Mouse (Mus musculus): ENCODE measurements around the gene Dst.

Dst gene

DNA sequence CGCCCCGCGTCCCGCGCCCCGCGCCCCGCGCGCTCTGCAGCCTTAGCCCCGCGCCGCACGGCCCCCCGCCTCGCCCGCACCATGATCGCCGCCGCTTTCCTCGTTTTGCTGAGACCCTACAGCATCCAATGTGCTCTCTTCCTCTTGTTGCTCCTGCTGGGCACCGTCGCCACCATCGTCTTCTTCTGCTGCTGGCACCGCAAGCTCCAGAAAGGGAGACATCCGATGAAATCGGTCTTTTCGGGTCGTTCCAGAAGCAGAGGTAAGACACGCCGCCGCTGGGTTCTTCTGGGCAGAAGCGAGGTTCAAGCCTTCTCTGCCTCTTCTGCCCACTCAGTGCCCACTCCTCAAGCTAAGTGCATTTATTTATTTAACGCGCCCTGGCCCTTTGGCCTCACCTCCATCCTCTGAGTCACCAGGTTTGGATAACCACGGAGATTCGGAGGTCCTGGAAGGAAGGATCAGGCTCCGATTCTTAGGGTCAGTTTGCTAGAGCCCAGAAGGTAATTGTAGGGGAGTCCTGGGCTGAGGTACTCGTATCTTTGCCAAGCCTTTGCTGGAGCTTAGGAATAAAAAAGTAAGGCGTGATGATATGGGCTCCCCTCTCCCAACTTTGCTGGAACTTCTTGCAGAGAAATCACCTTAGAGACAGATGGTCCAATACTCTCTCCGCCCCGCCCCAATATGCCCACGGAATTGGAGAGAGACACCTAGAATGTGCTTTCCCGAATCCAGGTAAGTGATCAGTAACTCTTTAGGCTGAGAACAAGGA is at the start of gene Dst:
Gene Dst (plus strand): TSS at position 35 of the 772 bp plus-strand sequence.
- no peak for DNase-seq (ENCODE audit: low spot score in 2 of 2)

DNA sequence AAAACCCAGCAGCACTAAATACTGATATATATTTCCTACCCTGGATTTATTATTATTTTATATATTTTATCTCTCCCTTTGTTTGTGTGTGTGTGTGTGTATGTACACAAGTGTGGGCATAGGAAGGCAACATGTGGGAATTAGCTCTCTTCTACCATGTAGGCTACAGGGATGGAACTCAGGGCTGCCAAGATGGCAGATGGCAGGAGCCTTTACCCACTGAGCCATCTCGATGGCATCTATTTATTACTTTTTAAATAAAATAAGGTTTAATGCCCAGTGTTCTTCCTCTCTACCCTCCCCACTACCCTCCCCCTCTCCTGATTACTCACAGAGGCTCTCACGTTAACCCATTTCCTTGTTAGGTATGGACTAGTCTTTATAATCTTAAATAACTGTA is 39.0 kb upstream of the Dst start:
- DNase-seq (ENCODE audit: low spot score in 2 of 2) = no peak

DNA sequence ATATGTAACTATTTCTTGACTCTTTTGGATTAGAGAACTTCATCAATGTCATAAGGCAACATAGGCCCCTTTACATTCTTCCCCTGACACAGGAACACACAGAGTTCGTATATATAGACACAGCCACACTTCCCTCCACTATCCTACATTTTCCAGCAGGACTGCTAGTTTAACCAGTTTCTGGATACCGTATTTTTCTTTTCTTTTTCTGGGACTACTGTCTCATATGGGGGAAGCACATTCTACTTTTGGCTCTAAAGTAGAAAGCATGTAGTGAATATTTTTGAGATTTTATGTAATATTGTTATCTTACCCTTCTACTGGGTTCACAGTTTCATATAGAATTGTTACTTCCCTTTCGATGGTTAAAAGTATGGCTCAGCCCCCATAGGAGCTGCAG is 38.6 kb upstream of the Dst start:
- DNase-seq (ENCODE audit: low spot score in 2 of 2) = no peak

DNA sequence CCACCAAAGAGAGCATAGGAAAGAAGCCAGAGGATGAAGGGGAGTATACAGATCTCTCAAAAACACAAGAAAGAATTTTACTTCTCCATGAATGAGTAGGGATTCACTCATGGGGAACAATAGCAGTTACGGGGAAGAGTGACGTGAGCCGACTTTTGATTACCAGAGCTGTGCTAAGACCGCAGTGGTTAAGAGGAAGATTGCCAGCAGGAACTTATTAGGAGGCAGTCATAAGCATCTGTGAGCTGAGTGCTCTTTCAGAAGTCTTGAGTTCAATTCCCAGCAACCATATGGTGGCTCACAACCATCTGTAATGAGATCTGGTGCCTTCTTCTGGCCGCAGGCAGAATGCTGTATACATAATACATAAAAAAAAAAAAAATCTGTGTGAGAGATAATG is 34.5 kb upstream of the Dst start:
- DNase-seq (ENCODE audit: low spot score in 2 of 2) = no peak

DNA sequence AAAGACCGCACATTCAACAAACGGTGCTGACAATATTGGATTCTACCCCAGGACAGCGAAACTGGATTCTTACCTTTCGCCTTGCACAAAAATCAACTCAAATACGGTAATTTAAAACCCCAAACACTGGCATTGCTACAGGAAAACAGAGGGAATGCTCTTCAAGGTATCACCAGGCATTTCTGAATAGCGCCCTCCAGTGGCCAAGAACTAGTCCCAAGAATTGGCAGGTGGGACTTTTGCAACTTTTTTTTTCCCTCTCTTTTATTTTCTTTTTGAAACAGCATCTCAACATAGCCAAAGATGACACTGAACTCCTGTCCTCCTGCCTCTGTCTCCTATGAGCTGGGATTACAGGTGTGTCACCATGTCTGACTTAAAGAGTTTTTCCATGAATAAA is 32.3 kb upstream of the Dst start:
- no peak for DNase-seq (ENCODE audit: low spot score in 2 of 2)

DNA sequence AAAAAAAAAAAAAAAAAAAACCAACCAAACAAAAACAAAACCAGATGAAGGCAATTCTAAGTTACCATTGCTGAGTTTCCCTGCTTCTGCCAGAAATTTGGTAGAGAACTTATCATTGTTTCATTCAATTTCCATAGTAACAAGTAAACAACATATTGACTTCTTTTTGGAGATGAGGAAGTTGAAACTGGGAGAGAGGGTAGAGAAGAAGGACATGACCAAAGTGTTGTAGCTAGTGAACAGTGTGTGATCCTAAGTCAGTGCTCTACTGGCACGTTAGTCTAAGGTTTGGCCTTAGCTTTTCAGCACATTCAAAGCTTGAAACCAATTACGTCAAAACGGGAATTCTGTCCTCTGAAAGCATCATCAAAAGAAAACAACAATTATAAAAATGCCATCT is 31.6 kb upstream of the Dst start:
- DNase-seq (ENCODE audit: low spot score in 2 of 2) = no peak

DNA sequence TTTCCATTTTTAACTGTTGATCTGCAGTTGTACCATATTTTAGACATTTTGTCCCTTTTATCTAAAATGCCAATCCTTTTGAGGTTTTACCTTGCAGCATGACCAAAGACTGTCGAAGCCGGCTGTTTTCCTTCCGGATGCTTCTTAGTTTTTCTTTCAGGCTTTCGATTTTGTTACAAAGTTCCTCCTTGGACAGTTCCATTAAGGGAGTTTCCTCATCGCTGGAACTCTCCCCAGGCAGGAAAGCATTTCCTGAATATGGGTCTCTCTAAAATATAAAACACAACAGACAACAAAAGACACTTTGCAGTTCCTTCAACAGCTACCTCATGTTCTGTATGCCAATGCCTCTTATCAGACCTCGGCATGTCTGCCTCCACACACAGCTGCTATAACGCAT is 29.9 kb upstream of the Dst start:
- DNase-seq (ENCODE audit: low spot score in 2 of 2) = no peak

DNA sequence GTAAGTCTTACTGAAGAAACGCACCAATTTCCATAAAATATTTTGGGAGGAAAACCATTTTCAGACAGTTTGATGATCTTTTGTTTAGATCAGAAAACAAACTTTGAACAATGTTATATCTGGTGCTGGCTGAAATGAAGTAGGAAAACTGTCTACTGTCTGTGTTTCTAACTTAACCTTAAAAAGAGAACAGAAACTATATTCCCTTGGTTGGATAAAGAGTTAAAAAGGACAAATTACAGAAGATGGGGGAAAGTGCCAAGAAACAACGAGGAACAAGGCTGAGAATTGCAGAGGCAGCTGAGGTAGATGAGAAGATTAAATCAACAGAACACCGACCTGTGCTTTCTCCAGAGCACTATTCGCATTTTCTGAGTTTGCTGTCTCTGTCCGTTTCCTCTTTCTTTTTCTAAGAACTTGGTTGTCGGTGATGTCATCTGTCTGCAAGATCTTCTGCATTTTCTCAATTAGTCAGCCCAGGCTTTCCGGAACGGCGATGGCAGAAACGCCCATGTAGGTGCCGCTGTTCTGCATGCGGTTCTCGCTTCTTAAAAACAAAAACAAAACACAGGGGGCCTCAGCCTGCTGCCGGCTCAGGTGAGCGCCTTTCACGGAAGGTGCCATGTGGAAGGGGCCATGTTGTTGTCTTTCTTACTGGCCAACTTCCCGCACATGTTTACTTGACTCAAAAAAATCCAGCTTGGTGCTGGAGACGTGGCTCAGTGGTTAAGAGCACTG is 24.8 kb upstream of the Dst start:
- DNase-seq (ENCODE audit: low spot score in 2 of 2) = peak; percentile 25 to 59

DNA sequence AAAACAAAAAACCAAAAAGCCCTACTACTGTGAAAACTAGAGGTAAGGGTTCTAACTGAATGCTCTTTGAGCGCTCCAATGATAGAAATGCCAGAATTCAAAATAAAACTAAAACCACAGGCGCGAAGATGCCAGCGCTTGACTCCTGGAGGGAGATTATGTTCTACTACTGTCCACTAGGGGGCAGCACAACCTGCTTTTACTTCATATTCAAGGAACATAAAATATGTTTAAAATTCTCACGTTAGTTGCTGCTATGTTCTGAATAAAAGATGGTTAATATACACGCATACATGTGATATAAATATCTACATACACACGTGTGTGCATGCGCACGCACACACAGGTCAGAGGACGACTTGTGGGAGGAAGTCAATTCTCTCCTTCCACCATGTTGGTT is 15.2 kb upstream of the Dst start:
- peak in 1 of 2 experiments; percentile 65 for DNase-seq (ENCODE audit: low spot score in 2 of 2)

DNA sequence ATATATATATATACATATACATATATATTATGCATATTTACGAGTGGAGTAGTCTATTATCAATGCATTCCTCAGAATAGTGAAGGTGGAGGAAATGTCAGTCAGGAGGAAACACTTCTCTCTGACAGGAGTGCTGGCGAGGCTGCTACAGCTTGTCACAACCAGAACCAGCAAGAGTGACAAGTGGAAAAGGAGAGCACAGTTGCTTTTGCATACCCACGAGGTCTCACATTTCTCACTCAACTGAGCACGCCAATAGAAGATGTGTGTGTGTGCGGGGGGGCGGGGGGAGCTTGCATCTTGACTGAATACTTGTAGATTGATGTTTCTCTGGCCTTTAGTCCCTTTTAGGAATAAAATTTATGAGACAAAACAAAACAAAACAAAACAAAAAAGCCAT is 11.9 kb upstream of the Dst start:
- DNase-seq (ENCODE audit: low spot score in 2 of 2) = no peak

DNA sequence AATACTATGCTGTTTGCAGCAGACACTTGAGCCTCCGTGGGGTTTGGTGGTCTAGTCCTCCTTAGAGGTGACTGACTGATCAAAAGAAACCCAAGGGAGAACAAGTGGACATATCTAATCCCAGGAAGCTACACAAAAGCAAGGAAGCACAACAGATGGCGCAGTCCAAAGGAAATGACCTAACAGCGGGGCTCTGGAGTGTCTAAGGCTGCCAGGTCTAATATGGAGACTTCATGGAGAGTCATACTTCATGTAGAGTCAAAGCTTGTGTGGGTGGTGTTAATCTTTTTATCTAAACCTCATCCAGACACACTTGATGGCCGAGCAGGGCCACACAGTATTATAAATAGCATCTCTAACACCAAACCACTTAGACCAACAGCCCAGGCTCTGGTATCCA is 11.4 kb upstream of the Dst start:
- DNase-seq (ENCODE audit: low spot score in 2 of 2) = no peak

DNA sequence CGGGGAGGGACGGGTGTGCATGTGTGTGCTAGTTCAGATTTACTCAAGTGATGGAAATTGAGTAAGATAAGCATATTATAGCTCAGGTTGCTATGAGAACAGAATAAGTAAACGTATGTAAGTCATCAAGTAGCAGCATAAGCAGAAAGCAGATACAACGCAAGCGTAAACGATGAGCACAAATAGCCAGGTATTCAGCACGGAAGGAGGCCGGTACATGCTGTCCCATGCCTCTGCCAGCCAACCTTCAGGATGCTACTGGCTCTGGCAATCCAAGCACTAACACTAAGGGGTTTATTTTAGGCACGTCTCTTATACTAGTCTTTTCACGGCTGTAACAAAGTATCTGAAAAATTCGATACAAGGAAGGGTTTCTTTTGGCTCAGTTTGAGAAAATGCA is 10.6 kb upstream of the Dst start:
- DNase-seq (ENCODE audit: low spot score in 2 of 2) = no peak

DNA sequence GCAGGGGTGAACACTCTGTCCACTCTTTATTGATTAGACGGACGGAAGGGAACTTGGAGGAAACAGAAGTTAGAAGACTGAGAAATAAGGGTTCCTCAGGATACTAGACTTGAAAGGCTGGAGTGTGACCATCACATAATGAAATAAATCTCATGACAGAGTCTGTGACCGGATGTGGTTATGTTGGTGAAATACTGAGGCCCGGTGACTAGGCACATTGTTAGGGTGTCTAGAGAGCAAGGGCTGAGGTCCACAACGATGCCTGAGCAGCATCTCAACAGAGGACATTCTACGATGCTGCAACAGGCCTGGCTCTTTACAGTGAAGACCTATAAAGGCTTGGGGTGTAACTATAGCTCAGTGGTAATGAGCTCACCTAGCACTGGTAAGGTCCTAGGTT is 9.7 kb upstream of the Dst start:
- no peak for DNase-seq (ENCODE audit: low spot score in 2 of 2)

DNA sequence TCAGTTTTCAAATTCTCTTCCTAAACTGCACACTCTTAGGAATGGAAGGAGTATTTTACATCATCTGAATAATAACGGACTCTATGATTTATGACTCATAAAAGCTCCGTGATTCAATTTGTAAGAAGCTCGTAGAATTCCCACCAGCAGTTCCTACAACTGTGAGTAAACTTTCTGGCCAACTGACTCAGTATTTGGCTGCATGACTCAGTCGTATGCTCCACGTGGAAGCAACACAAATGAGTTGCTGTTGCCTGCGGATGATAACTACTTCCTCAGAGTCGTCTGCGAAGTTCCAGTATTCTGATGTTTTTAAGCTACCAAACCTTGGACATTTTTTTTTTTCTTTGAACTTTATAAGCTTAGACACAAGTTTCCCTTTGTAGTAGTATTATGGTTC is 7.8 kb upstream of the Dst start:
- DNase-seq (ENCODE audit: low spot score in 2 of 2) = no peak

DNA sequence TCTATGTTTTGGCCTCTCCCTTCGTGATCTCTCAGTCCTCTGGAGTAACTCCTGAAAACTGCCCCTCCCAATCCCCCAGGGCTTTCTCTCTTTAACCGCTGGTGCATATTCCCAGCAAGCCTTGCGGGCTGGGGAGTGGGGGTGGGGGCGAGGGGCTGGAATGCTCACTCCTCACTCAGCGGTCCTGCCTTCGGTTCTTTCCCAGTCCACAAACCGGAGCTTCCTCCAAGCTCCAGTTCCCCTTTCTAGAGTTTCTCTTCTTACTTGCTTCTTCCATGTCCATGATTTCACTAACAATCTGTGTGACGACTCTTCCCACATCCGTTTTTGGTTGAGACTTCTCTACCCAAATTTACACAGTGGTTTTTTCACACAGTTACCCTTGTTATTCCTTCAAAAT is 4.4 kb upstream of the Dst start:
- no peak for DNase-seq (ENCODE audit: low spot score in 2 of 2)

DNA sequence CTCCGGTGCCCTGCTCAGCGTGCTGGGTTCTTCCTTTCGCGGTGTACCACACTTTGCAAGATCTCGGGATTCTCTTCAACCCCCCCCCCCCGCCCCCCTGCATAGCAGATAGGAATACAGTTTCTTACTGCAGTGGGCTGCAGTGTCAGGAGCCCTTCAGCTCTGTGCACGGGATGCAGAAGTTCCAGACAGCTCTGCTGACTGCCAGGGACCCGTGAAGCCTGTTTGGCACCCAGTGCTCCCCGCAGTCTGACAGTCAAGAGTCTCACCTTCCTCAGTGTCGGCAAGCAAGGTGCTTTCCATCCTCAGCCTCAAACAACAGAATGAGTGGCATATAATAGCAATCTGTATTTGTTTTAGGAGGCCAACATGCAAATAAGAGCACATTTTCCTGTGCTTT is 1.8 kb upstream of the Dst start:
- no peak for DNase-seq (ENCODE audit: low spot score in 2 of 2)

DNA sequence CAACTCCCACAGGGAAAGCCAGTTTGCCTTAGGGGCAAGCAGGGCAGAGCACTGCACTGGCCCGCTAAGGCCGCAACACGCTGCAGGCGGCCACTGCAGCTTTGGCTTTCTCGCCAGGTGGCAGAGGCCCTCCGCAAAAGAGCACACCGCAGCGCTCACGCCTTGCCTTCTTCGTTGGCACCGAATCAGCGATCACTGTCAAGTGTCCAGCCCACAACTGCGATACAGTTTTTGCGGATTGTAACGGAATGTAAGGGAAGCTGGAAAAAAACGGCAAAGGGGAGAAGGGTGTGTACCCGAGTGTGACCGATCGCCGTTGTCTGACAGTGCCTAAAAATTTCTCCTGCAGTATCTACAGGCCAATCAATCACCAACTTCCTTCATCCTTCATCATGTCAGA is 1.1 kb upstream of the Dst start:
- DNase-seq (ENCODE audit: low spot score in 2 of 2) = no peak

DNA sequence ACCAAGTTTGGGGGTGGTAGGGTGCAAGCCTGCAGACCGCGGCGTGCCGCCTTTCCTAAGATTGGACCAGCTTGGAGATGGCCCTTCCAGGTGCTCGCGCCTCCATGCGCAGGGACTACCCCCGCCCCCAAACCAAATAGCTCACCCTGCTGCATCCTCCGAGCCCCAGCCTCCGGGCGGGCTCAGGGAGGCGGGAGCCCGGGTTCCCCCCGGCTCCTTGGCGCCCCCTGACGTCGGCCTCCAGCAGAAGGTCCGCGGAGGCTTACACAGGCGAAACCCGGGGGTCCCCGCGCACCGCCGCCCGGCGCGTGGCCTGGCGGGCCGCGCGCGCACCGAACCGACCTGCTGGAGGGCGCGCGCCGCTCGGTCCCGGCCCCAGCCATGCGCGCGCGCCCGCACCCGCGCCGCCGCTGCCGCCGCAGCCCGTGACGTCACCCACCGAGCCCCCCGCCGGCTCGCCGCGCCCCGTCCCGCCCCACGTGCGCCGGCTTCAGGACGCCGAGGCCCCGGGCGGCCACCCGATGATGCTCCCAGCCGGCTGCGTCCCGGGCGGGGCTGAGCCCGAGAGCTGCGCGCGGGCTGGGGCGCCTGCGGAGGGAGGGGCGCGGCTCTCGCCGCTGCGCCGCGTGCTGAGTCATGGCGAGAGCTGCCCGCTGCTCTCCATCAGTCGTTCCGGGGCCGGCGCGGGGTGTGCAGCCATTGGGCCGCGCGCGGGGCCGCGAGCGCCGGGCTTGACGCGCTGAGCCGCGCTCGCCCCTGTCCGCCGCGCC is 419 bp upstream of the Dst start, which contains the start of gene Bend6:
Gene Bend6 (minus strand): TSS at position 396 of the 770 bp plus-strand sequence.
- peak; percentile 58 to 66 for DNase-seq (ENCODE audit: low spot score in 2 of 2)

DNA sequence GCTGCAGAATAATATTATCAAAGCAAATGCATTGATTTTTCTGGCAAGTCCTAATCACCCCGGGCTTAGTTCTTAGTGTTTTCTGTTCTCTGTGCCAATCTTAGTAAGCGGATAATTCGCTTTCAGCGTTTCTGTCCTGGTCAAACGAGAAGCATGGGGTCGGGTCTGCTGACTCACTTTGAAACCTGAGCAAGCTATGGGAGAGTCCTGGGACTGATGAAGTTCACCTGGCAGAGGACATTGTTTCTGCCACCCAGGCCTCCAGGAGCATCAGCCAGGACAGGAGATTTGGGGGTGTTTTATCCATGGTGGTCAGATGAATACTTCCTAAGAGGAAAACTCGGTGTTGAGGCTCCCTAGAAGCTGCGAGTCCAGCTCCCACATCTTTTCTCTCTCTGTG is 3.6 kb downstream of the Dst start:
- no peak for DNase-seq (ENCODE audit: low spot score in 2 of 2)

DNA sequence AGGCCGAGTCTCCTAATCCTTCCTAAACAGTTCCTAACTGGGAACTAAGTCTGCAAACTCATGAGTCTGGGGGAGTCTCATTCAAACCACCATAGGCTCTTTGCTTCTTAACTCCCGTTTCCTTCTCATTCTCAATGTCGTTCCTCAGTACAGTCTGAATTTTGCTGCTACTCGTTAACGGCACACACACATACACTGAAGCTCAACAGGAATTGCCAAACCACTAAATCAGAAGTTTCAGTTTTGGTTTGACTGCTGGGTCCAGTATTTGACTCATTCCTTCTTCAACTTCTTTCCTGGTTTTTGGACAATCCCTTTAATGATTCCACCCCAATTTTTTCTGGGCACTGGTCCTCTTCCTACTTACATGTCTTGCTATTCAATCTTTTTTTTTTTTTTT is 8.5 kb downstream of the Dst start:
- DNase-seq (ENCODE audit: low spot score in 2 of 2) = no peak

DNA sequence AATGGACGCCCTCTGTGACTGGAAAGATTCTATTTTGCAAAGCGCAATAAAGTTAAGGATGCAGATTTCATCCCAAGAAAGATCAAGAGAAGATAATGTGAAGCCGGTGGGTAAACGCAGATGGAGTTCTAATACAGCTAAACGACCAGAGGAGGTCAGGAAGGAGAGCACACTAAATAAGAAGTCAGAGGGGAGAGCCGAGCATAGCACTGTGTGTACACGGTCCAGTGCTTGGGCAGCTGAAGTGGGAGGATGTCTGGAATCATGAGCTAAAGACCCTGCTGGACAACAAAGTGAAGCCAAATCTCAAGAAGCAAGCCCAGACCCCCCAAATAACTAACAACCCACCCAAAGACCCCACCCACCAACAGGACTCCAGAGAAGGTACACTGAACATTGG is 14.9 kb downstream of the Dst start:
- no peak for DNase-seq (ENCODE audit: low spot score in 2 of 2)

DNA sequence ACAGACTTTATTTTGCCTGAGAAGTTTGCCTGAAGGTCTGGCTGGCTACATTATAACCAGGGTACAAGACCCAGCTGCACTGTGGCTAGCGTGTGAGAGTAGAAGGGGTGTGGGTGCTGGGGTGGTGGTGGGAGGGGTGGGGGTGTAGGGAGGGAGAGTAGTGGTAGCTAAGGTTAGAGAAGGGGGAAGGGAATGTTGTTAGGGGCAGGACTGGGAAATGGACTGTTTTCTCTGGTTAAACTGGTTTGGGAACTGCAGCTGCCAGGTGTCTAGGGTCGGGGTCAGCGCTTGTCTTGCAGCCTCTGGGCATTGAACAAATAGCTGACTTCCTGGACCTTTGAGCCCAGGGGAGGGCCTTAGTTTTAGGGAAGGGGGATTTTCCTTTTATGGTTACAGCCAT is 17.3 kb downstream of the Dst start:
- DNase-seq (ENCODE audit: low spot score in 2 of 2) = no peak

DNA sequence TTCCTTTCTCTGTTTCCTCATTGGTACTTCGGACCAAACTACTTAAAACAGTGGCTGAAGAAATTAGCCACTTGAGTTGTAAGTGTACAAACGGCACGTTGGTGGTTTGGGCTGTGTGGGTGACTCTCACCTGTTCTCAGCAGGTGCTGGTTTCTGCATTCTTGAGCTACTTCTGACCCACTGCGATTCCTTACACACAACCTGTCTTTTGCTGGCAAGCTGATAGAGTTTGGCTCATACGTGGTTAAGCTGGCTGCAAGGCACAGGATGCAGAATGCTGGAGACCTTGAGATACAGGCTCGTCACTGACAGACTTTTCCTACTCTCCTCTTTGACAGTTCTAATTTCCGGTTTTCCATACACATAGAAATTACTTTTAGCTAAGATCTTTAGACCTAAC is 19.4 kb downstream of the Dst start:
- DNase-seq (ENCODE audit: low spot score in 2 of 2) = no peak

All from urinary bladder, postnatal 4 days (tissue).